Mouse (Mus musculus): ENCODE results near the gene Gm29609.

DNA sequence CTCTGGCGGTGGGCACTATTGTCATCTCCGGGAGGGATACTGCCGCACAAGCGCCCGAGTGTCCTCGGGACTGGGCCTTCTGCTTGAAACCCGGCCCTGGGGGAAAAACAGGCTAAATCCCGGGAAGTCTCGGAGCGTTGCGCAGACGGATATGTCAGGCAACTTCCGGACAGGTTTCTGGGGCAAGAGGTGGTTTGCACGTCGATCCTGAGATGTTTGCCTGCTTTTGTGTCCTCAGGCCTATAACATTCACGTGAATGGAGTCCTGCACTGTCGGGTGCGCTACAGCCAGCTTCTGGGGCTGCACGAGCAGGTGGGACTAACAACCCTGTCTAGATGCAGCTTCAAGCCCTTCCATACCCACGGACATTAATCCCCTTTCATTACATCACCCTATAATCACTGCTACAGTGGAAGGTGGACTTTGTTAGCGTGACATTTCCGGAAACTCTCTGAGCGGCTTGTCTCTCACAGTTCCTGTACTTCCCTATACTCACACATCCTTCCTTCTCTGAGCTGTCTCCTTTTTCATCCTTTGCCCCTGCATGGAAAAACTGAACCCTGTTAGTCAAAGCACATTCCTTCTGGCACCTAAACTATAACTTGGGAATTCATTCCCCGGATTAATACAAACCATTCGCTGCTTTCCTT, 14.0 kb upstream of the Gm29609 start:
- TF ChIP-seq POLR2A (IDR thresholded peaks at IDR 0.05; ENCODE audit: borderline replicate concordance, insufficient read depth, low read length) (no peak), CTCF (IDR thresholded peaks at IDR 0.05; ENCODE audit: borderline replicate concordance, insufficient read depth, low read depth, low read length) (no peak)

Data from cerebellum, adult 2 months (tissue).